Mouse (Mus musculus) spleen, postnatal 36 days (tissue): ENCODE data around the gene Copg2.
A peak's percentile ranks its signal among the peaks of the same experiment; 100 is the strongest.

Experiments
- DNase-seq, 2 experiments: peaks; one replicate each; pipeline ENCODE4 v3.0.0; 2022; ENCODE audit warnings: low spot score in 2 of 2, mixed read lengths in 1 of 2

Copg2 gene

GRCm38 (mm10) chr6:30896195-30896985 lies at the start of gene Copg2:
Gene Copg2 (minus strand): TSS chr6:30896794.
- DNase-seq: peak; percentile 95 to 96

GRCm38 (mm10) chr6:30939264-30939663 lies 42.7 kb upstream of the Copg2 start:
- no peak for DNase-seq

- DNase-seq: no peak
These were observed 26.2 kb upstream of the Copg2 start for GRCm38 (mm10) chr6:30922821-30923220.

- DNase-seq: peak; percentile 41 to 53
These were observed 25.2 kb upstream of the Copg2 start for GRCm38 (mm10) chr6:30921826-30922225.

GRCm38 (mm10) chr6:30920834-30921675 lies 24.5 kb upstream of the Copg2 start:
- peak; percentile 37 to 41 for DNase-seq

- DNase-seq: no peak
These were observed 18.9 kb upstream of the Copg2 start, which contains the start of gene Tsga13 for GRCm38 (mm10) chr6:30915473-30915872. Gene Tsga13 (minus strand): TSS chr6:30915573.

GRCm38 (mm10) chr6:30907970-30908369 lies 11.4 kb upstream of the Copg2 start:
- no peak for DNase-seq

- DNase-seq: no peak
These were observed 8.3 kb upstream of the Copg2 start for GRCm38 (mm10) chr6:30904911-30905310.

- peak; percentile 14 to 44 for DNase-seq
These were observed 7.4 kb upstream of the Copg2 start for GRCm38 (mm10) chr6:30904033-30904432.

GRCm38 (mm10) chr6:30897520-30897919 lies 926 bp upstream of the Copg2 start:
- DNase-seq: no peak

GRCm38 (mm10) chr6:30896986-30897327 lies 363 bp upstream of the Copg2 start:
- no peak for DNase-seq

- DNase-seq: no peak
These were observed 787 bp downstream of the Copg2 start for GRCm38 (mm10) chr6:30895819-30896194.

- DNase-seq: no peak
These were observed 3.5 kb downstream of the Copg2 start for GRCm38 (mm10) chr6:30893081-30893480.

GRCm38 (mm10) chr6:30891761-30892160 lies 4.8 kb downstream of the Copg2 start:
- no peak for DNase-seq

GRCm38 (mm10) chr6:30884856-30885255 lies 11.7 kb downstream of the Copg2 start:
- no peak for DNase-seq

GRCm38 (mm10) chr6:30883491-30883890 lies 13.1 kb downstream of the Copg2 start:
- no peak for DNase-seq

- no peak for DNase-seq
These were observed 19.9 kb downstream of the Copg2 start for GRCm38 (mm10) chr6:30876661-30877060.

- DNase-seq: no peak
These were observed 30.1 kb downstream of the Copg2 start for GRCm38 (mm10) chr6:30866501-30866900.

GRCm38 (mm10) chr6:30865031-30865678 lies 31.4 kb downstream of the Copg2 start:
- no peak for DNase-seq

GRCm38 (mm10) chr6:30855956-30856355 lies 40.6 kb downstream of the Copg2 start:
- peak; percentile 38 to 41 for DNase-seq

GRCm38 (mm10) chr6:30855205-30855604 lies 41.4 kb downstream of the Copg2 start:
- no peak for DNase-seq

- no peak for DNase-seq
These were observed 46.8 kb downstream of the Copg2 start for GRCm38 (mm10) chr6:30849818-30850217.
